Mouse (Mus musculus) layer of hippocampus, adult 11-12 months (tissue): ENCODE data around the gene Gm28539.
"Not testable (repeated sequence)": the region's sequence is repeated elsewhere in the genome, so short reads cannot be mapped to it uniquely, and the experiment has no call there.

ENCODE experiments used
- DNase-seq: peaks from one replicate; pipeline ENCODE4 v3.0.0; 2022; ENCODE audit warnings: low spot score

The Gm28539 gene

DNA sequence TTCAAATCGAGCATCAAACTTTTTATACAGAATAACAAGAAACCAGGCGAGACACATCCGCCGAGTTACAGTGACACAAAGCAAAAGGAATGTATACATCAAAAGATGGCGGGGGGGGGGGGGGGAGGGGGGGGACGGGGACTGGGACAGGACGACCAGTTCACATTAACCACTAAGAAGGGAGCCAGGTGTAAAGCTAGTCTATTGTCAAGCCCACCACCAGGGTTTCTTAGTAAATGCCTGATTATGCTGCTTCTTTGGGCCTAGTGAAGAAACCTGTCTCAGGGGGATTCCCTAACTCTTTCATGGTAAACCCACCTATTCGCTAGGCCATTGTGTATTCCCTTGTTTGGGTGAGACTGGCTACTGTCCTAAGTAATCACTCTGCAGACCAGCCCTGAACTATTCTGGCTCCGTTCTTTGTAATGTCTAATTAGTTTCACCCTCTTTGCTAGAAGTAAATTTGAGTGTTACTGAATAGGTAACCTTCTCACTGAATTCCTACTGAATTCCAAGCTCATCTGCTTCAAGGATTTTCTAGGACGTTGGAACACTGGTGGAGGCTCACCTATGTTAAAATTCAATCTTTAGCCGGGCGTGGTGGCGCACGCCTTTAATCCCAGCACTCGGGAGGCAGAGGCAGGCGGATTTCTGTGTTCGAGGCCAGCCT lies 13.3 kb downstream of the Gm28539 start:
- DNase-seq, result not testable (repeated sequence)

DNA sequence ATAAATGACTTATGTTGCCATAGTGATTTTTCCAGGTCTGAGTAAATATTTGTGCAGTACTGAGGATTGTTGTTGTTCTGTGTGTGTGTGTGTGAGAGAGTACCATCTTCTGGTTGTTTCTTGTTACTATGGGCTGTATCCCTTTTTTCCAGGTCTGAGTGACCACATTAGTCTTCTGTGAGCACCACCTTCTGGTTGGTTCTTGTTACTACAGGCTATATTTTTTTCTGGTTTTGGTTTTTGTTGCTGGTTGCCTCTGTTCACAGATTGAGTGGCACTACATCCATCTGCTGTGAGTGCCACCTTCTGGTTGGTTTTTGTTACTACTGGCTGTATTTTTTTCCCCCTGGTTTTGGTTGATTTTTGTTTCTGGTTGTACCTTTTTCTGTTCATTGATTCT lies 22.2 kb downstream of the Gm28539 start:
- DNase-seq, result peak; percentile 71

DNA sequence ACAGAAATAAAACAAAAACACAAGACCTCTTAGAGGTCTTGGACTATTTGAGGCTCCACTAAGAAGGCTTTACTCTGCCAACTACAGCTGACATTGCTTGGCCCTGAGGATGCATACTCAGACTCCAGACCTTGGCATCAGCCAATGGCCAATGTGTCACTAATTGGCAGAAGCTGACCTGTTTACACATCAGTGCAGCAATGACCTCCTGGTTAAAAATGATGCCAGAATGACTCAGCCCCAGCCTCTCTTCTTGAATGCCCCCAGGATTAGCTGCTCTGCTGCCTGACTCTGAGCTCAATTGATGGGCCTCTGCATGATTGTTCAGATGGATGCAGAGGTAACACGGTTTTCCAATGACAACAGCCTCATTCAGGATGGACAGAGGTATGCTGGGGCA lies 23.8 kb downstream of the Gm28539 start:
- DNase-seq, result no peak

DNA sequence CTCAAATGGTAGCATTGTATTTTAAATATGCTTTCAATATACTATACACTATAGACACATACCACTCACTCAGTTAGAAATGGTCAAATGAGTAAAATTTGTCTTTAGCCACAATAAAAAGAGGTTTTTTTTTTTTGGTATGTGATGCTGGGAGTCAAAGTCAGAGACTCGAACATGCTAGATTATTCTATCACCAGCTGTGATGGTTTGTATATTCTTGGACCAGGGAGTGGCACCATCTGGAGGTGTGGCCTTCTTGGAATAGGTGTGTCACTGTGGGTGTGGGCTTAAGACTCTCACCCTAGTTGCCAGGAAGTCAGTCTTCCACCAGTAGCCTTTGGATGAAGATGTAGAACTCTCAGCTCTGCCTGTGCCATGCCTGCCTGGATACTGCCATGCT lies 34.1 kb downstream of the Gm28539 start:
- not testable (repeated sequence) for DNase-seq

DNA sequence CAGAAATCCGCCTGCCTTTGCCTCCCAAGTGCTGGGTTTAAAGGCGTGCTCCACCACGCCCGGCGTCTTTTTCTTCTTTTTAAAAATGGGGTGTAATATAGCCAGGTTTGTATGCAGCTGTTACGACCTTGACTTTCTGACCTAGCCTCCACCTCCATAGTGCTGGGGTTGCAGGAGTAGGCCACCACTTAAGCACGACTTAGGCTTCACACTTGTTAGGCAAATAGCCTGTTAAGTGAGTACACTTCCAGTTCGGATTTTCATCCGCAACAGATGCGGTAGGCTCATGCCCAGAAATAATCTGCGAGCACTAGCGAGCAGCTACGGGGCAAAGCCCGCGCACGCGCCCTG lies 39.7 kb downstream of the Gm28539 start:
- DNase-seq, result no peak

DNA sequence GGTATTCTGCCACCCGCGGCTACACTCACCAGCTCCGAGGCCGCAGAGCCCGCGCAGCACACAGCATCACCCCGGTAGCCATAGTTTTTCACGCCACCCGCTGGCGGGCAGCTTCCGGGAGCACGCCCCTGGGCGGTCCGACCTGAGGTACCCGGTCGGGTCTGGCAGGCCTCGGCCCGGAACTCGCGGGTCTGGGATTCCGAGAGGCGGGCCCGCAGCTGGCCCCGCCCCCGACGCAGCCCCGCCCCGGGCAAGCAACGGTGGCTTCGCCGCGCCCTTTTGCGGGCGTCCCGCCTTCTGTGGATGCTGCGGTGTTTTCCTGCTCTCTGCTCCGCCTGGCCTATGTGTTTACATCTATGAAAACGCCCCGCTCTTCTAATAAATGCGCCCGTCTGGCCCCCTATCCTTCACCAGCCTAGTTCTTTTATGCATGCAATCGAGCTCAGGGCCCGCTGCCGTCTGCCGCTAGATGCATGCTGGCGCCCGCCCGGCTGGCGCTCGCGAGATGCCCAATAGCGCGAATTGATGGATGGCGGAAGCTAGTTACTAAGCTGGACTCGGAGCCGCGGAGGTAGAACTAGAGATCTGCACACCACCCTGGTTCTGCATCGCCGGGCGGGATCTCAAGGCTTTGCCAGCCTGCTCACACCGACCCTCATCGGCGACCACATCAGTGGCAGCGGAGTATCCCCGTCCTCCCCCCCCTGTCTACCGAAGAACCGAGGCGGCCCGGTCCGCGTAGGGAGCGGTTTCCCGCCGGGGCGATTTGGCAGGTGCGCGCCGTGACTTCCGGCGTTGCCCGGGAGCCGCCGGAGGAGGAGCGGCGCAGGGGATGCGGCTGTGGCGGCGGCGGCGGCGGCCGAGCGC lies 40.3 kb downstream of the Gm28539 start, which contains the start of the genes Mrpl40 and Hira:
Gene Mrpl40 (minus strand): TSS at position 421 of the 867 bp plus-strand sequence.
Gene Hira (plus strand): TSS at position 596 of the 867 bp plus-strand sequence.
- peak; percentile 93 for DNase-seq

DNA sequence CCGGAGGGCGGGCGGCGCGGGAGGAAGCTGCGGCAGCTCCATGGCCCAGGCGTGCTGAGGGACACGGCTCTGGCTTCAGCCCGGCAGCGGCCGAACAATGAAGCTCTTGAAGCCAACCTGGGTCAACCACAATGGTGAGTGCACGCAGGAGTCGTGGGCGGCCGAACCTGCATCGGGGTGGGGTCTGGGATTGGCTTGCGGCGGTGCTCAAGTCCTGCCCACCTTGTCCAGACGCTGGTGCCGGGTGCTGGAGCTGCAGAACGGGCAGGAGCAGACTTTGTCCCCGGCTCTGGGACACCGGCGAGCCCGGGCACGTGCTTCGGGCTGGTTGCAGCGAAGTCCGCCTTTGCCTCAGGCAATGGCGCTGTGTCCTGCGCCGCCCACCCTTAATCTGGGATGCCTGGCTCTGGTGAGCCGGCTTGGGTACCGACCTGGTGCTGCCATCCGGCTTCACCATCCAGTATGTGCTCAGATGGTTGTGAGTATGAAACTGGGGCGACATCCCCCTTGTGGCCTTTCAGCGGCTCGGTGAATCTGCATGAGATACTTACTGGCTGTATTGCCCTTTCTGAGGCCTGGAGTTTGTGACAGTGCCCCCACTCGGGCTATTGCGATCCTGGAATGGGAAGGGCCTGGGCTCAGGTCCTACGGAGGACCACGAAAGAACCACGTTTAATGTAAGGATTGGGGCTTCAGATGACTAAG lies 41.2 kb downstream of the Gm28539 start:
- peak; percentile 56 for DNase-seq

DNA sequence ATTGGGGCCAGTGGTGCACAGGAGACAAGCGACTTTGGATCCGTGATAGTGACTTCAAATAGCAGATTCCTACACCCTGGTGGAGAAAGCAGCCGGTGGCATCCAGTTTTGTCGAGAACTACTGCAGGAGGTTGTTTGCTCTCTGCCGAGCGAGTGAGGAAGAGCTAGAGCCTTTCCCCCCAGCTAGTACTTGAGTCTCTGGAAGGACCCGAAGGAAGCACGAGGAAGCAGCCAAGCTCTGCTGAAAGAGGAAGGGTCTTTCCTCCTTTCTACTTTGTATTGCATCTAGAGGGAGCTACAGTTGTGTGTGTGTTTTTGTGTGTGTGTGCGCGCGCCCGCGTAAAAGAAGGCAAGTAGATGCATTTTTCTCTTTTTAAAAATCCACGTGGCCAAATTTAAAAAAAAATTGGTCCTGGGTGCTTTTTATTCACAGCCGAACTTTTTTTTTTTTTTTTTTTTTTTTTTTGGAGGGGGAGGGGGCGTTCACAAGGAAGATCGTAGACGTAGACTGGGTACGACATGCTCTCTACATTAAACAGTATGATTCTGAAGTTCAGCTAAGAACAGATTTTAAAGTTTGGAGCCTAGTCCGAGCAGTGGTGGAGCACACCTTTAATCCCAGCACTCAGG lies 41.8 kb downstream of the Gm28539 start:
- no peak for DNase-seq

DNA sequence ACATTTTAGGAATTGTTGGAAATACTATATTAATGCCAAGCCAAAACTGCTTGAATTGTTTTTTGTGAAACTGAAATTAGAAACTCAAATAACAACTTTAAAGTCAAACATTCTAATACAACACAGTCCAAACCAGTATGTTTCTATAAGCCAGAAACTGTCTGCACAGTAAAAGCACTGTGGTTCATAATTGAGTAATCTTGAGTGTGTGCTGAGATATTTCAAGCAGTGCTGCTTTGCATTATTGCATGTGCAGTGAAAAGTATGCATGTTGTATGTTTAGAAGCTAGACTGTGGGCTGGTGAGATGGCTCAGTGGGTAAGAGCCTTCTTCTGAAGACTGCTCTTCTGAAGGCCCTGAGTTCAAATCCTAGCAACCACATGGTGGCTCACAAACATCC lies 47.7 kb downstream of the Gm28539 start:
- DNase-seq, result no peak

DNA sequence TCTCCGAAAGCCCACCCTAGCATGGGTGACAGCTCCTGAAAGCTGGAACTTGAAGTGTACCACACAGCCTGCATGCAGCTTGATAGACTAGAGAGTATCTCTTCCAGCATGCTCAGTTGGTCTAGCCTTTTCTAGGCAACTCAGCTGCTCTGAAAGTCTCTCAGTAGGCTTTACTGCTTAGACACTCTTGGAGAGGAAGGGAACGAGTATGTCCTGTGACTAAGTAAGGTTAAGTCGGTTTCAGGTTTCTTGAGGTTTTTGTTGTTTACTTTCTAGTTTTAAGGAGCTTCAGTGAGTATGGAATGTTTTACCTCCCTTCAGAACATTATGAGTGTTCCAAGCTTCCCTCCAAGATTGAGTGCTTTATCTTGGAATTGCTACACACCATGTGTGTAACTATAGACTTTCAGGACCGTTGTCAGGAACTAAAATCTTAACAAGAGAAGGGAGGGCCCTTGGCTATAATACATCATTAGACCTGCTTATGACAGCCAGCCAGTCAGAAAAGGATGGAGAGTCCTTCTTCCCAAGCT lies 57.5 kb downstream of the Gm28539 start:
- DNase-seq, result no peak

DNA sequence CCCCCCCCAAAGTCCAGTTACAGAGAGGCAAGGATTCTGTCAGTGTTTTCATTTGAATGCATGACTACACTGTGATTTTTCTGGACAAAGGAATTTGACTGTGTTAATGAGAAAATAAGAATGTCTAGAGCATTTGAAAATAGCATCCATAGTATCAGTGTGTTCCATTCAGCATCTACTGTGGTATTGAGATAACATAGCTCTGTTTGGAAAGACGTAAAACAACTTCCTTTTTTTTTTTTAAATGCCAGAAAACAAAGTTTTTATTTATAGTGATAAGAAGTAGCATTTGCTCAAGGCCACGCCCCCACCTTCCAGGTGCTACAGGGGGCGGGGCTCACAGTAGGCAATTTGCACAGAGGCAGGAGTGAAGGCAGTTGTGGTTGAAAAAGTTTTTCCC lies 58.9 kb downstream of the Gm28539 start:
- no peak for DNase-seq

DNA sequence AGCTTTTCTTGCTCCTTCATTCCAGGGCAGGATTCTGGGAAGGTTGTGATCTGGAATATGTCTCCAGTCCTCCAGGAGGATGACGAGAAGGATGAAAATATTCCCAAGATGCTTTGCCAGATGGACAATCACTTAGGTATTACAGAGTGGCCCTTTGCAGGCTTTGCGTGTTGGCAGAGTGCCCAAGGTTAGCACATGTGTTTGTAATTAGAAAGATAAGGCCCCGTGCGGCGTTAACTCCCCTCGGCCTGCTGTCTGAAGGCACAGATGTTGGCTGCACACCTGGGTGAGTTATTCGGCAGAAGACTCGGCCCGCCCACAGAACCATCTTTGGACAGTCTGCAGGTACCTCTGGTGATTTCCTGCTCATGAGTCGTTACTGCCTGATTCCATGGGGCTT lies 60.0 kb downstream of the Gm28539 start:
- no peak for DNase-seq

DNA sequence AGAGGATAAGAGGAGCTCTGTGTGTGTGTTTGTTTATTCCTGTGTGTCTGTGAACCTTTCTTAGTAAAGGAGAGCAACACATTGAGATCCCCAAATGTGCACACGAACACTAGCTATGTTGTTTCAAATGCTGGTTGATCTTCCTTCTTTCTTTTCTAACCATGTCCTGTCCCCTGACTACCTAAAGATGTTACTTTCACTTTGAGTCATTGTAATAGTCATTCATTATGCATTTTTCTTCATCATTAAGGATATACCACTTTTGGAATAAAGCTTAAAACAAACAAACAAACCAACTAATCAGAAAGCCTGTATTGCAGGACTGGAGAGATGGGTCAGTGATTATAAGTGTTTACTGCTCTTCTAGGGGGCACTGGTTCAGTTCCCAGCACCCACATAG lies 69.3 kb downstream of the Gm28539 start:
- DNase-seq, result no peak

DNA sequence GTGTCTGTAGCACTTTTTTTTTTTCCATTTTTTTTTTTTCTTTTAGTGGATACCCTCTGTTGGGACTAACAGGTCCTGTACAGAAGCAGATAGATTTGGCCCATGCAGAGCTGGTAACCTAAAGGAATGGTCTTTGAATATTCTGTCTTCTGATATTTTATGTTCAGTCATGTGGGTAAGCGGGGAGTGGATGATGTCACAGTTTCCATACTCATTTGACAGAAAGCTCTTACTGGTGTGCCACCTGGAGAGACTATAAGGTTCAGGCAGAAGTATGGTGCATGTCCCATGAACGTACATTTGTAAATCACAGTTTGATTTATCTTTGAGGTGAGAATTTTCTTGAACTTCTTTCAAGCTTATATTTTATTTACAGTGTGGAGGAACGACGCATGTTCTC lies 79.7 kb downstream of the Gm28539 start:
- no peak for DNase-seq

DNA sequence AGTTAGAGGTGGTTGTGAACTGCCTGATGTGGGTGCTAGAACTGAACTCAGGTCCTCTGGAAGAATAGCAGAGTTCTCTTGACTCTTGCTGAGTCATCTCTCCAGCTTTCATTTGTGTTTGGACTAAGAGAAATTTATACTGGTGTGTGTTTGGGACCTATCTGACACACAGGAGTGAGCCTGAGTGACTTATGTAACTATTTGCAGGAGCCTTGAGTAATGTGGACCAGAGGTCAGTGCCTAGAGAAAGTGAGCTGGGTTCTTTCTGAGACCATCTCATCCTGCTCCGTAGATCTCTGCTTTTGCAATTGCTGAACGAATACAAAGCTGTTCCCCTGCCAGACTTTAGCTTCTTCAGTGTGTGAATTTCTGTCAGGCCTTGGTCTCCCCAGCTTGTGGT lies 85.4 kb downstream of the Gm28539 start:
- DNase-seq, result no peak

DNA sequence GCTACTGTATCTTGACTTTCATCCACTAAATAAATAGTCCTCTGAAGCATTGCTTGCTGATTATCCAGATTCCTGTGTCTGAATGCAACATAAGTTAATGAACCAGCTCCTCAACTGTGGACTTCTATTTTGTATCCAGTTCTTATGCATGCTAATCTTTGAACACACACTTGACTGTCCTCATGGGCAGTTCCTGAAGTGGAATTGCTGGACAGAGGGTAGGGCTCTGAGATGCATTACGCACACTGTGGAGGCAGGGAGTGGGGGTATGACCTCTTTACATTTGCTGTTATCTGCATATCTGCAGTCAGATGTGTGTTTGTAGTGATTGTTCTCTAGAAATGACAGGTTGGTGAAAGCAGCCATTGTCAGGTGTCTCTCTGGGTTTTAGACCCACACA lies 91.6 kb downstream of the Gm28539 start:
- no peak for DNase-seq

DNA sequence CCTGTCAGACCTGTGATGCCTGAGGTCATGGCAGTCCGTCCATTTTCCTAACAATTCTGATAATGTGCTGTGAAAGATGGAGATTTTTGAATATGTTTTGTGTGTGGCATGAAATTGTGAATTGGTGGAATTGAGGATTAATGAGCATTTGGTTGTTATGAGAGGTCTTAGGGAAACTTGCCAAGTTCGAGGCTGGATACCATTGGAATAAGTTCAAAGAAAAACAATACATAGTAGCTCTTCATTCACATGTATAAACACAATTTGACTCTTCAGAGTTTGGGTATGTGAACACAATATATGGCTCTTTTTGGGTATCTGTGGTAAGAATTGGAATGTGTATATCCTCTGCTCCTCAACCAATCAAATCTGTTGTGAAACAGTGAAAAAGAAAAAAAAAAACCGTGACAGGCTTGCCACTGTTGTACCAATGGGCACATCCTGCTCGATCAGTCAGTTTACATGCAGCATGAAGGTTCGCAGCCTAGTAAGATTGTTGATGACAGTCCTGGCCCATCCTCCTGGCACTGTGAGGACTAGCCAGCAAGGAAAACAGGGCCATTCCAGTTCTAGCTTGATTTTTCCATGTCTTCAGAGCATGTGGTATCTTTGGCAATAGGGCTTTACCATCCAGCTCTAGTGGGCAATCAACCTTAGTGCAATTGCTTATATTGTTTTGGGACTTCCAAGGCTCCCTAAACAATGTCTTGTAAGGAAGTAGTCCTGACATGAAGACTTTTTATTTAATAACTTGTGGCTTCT lies 102.1 kb downstream of the Gm28539 start:
- DNase-seq, result no peak

DNA sequence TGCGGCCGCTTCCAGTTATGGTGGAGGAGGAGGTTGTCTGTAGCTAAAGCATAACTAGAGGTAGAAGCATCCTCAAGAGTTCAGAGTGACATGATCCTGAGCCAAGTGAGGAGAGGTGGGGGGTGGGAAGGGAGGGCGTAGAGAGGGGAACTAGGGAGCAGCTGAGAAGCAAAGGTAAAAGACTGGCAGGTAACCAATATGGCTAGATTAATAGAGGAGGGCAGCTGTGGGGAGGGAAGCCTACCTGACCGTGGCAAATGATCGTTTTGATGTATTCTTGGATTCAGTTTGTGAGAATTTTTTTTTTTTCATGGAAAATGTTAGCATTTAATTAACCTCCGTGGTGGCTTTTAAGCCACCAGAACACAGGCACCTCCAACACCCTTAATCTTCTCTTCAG lies 107.5 kb downstream of the Gm28539 start:
- no peak for DNase-seq

DNA sequence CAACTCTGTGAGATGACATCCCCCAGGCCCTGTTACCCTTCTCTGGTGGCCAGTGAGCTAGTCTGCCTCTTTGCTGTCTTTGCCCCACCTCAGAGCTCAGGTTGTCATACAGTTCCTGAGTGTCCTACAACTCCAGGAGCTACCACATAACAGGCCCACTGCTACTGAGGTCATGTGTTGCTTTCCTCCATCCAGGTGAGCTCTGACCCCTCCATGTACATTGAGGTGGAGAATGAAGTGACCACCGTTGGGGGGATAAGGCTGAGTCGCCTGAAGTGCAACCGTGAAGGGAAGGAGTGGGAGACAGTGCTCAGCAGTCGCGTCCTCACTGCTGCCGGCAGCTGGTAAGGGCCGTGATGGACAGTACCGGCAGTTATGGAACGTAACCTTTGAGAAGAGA lies 112.6 kb downstream of the Gm28539 start:
- DNase-seq, result no peak

DNA sequence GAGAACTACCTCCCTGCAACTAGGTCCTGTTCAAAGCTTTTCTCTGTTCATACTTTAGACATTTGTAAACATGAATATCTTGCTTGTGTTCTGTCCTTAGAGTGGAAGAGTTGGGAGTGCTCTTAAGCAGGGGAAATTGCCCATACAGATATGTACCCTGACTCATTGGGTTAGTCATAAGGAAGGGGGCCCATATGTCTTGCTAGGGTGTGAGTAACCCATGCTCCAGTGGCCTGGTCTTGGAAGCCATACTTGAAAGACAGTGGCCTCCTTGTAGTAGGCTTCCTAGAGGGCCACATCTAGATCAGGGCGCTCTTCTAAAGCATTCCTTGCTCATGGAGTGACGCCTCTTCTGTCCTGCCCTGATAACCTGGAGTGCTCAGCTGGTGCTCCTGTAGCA lies 114.0 kb downstream of the Gm28539 start:
- no peak for DNase-seq

DNA sequence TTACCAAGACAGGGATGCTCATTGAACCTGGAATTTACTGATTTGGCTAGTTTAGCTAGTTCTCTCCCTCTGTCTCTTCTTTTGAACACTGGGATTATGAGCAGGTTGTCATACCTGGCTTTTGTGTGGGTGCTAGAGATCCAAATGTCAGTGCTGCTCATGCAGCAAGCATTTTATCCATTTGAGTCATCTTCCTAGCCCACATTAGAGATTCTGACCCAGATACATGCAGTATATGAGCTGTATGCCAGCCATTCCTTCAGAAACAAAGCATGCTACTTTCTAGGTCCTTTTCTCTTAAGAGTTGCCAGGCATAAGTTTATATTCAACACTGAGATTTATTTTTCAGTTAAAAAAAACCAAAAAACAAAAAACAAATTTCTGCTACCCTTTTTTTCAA lies 116.4 kb downstream of the Gm28539 start:
- DNase-seq, result no peak
